ENCODE assay signal across 10 mouse cellular contexts in the genomic region with DNA sequence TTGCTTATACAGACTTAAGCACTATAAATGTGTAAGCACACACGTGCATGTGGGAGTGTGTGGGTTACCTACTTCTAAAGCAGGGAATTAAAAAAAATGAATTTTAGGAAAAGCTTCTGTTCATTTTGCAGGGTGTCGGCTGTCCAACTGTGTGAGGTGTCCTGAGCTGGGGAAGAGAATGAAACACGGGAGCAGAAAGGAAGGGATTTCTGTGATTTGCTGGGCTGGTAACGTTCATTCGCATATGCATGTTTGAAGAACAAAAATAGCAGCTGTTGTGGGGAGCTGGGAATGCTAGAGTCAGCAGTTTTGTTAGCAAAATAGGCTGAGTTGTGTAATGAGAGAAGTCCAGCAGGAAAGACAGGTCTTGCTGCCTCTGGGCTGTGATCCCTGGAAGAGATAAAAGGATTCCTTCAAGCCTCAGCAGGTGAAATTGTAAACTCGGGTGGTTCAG.
A peak's percentile ranks its signal among the peaks of the same experiment; 100 is the strongest.
DNase-seq lines count a peak whose midpoint lies in the region; ATAC-seq lines count a peak whose summit lies in the region.
"Had no signal": no experiment of that assay in that cellular context is flagged by ENCODE, and none has a peak within 500 bp of the region (broad histone marks: within the 10 kb centered on the region; RNA-seq: fewer than 3 reads in every experiment).

No protein-coding gene starts in this region.

- no peak overlapping the region for H3K9ac ChIP-seq in hindbrain, embryonic 13.5 days
- H3K9ac ChIP-seq: neural tube, embryonic 12.5 days had no signal

- H3K4me2 ChIP-seq in hindbrain, embryonic 13.5 days = no peak overlapping the region
- H3K4me2 ChIP-seq: neural tube, embryonic 12.5 days had no signal

- H3K4me1 ChIP-seq in hindbrain, embryonic 13.5 days (replicated peaks) = no peaks in the 10 kb centered on the region
- H3K4me1 ChIP-seq: neural tube, embryonic 12.5 days had no signal

- no peaks in the 10 kb centered on the region for H3K36me3 ChIP-seq in hindbrain, embryonic 13.5 days
- H3K36me3 ChIP-seq: neural tube, embryonic 12.5 days had no signal

- WGBS in hindbrain, embryonic 13.5 days = 63% methylated on average over 6 of the region's 6 CpGs

- H3K4me3 ChIP-seq in hindbrain, embryonic 13.5 days = no peak overlapping the region
- H3K4me3 ChIP-seq: neural tube, embryonic 12.5 days had no signal

- H3K27ac ChIP-seq in hindbrain, embryonic 13.5 days = no peak overlapping the region
- H3K27ac ChIP-seq: neural tube, embryonic 12.5 days had no signal

- intact Hi-C loops in left cerebral cortex, postnatal 36 days (cut with DNase I) = loop anchor here (10.0 kb wide), 1 partner anchor 106 kb away; no protein-coding TSS in a partner anchor

- ATAC-seq in hindbrain, embryonic 13.5 days (ENCODE audit: low FRiP score) = no peak

- no peaks in the 10 kb centered on the region for H3K27me3 ChIP-seq in hindbrain, embryonic 13.5 days
- H3K27me3 ChIP-seq: neural tube, embryonic 12.5 days had no signal

- DNase-seq in gastrocnemius, adult 18-20 months (ENCODE audit: low spot score) = peak; percentile 43
- no peak for DNase-seq in gastrocnemius, postnatal 25 days
- DNase-seq in urinary bladder, postnatal 14 days (ENCODE audit: low spot score) = peak; percentile 77
- DNase-seq in urinary bladder, postnatal 10 days (ENCODE audit: low spot score) = no peak
- peak; percentile 25 to 36 for DNase-seq in left cerebral cortex, postnatal 36 days (ENCODE audit: low spot score in 2 of 2)
- no peak for DNase-seq in ovary, postnatal 10 days (ENCODE audit: low spot score)
- DNase-seq in adrenal gland, postnatal 10 days = no peak
- DNase-seq: cerebellum, adult 11-12 months had no signal

- no peaks in the 10 kb centered on the region for H3K9me3 ChIP-seq in hindbrain, embryonic 13.5 days
- H3K9me3 ChIP-seq: neural tube, embryonic 12.5 days had no signal

Comparison
In these comparisons a context has a peak if more than half of its experiments do, and no peak if none do; other contexts are left out.
1. DNase-seq: peak in gastrocnemius, adult 18-20 months (single experiment), urinary bladder, postnatal 14 days (single experiment) and left cerebral cortex, postnatal 36 days (2 of 2); none in gastrocnemius, postnatal 25 days (single experiment), urinary bladder, postnatal 10 days (single experiment), ovary, postnatal 10 days (single experiment) and adrenal gland, postnatal 10 days (single experiment).